8 mouse cellular contexts compared by ENCODE assay signal in genomic region chr11:98930127-98930601, GRCm38 (mm10). TPM values are rescaled to one million over a fixed set of nuclear protein-coding genes. Genes with fewer than 3 reads are reported as not detected.
DNase-seq lines count a peak whose midpoint lies in the region; ATAC-seq and TF ChIP-seq lines count a peak whose summit lies in the region.

No protein-coding gene starts in this region.

- H3K4me2 ChIP-seq in CH12.LX (ENCODE audit: insufficient read depth, low read depth, poor library complexity, severe bottlenecking) = no peak overlapping the region
- peak overlapping the region; percentile 79; the same call in 1 of the 2 replicates for H3K4me2 ChIP-seq in forebrain, embryonic 12.5 days
- H3K4me2 ChIP-seq in kidney, postnatal 0 days (ENCODE audit: low read length) = 0 out of 2 replicates have a peak overlapping the region, but pooled peaks have one; percentile 84
- peak overlapping the region; percentile 81 for H3K4me2 ChIP-seq in stomach, embryonic 15.5 days

- no peak overlapping the region for H3K4me3 ChIP-seq in CH12.LX (replicated peaks in 1 of 3; ENCODE audit: low read depth in 2 of 3, low read length in 2 of 3, poor library complexity in 1 of 3)
- H3K4me3 ChIP-seq in forebrain, embryonic 12.5 days (replicated peaks) = no peak overlapping the region
- no peak overlapping the region for H3K4me3 ChIP-seq in kidney, postnatal 0 days (replicated peaks; ENCODE audit: low read depth, low read length)
- H3K4me3 ChIP-seq in stomach, embryonic 15.5 days (replicated peaks) = no peak overlapping the region

- peaks cover 3% of the 10 kb centered on the region for H3K9me3 ChIP-seq in CH12.LX (replicated peaks; ENCODE audit: low read length)
- no peaks in the 10 kb centered on the region for H3K9me3 ChIP-seq in forebrain, embryonic 12.5 days
- no peaks in the 10 kb centered on the region for H3K9me3 ChIP-seq in kidney, postnatal 0 days (replicated peaks; ENCODE audit: low read length)
- H3K9me3 ChIP-seq in stomach, embryonic 15.5 days = no peaks in the 10 kb centered on the region

- H3K79me2 ChIP-seq in CH12.LX (replicated peaks; ENCODE audit: control insufficient read depth, extremely low read depth, insufficient read depth, poor library complexity, severe bottlenecking) = no peaks in the 10 kb centered on the region

- no peak for DNase-seq in cerebellum, postnatal 4 days (ENCODE audit: low spot score in 2 of 2)
- no peak for DNase-seq in CH12.LX (ENCODE audit: extremely low read depth)
- DNase-seq in kidney, postnatal 0 days (ENCODE audit: low spot score) = no peak
- no peak for DNase-seq in right cerebral cortex, postnatal 4 days
- no peak for DNase-seq in urinary bladder, adult 2 months (ENCODE audit: low spot score)

- peak; percentile 58; the same call in 1 of the 2 replicates for ATAC-seq in cerebellum, adult (ENCODE audit: insufficient number of reproducible peaks, low FRiP score, low TSS enrichment)
- no peak for ATAC-seq in forebrain, embryonic 12.5 days (ENCODE audit: low FRiP score)
- ATAC-seq in kidney, postnatal 0 days (replicated peaks; ENCODE audit: low FRiP score, low read depth) = no peak
- no peak for ATAC-seq in stomach, embryonic 15.5 days (ENCODE audit: insufficient read depth, low FRiP score, low read depth)

- TF ChIP-seq RAD21 in CH12.LX (IDR thresholded peaks at IDR 0.05; ENCODE audit: low read depth, low read length) = no peak

- H3K27ac ChIP-seq in CH12.LX (ENCODE audit: insufficient read depth, low read depth) = no peak overlapping the region
- H3K27ac ChIP-seq in forebrain, embryonic 12.5 days = peak overlapping the region; percentile 54; the same call in 1 of the 2 replicates
- peak overlapping the region; percentile 71 for H3K27ac ChIP-seq in kidney, postnatal 0 days
- H3K27ac ChIP-seq in stomach, embryonic 15.5 days = peak overlapping the region; percentile 88

- TF ChIP-seq EP300 in CH12.LX (IDR thresholded peaks at IDR 0.05; ENCODE audit: low read length) = no peak

- peaks cover 42 to 77% of the 10 kb centered on the region in 2 experiments for H3K4me1 ChIP-seq in CH12.LX (ENCODE audit: control insufficient read depth in 1 of 2, insufficient read depth in 2 of 2)
- peaks cover 83% of the 10 kb centered on the region for H3K4me1 ChIP-seq in forebrain, embryonic 12.5 days
- peaks cover 70% of the 10 kb centered on the region for H3K4me1 ChIP-seq in kidney, postnatal 0 days (replicated peaks; ENCODE audit: insufficient read depth, low read length)
- peaks cover 97% of the 10 kb centered on the region for H3K4me1 ChIP-seq in stomach, embryonic 15.5 days

- 59% methylated on average over 7 of the region's 7 CpGs for WGBS in forebrain, embryonic 12.5 days
- 41% methylated on average over 7 of the region's 7 CpGs for WGBS in kidney, postnatal 0 days
- 33% methylated on average over 7 of the region's 7 CpGs for WGBS in stomach, embryonic 15.5 days

- no peak for TF ChIP-seq CTCF in CH12.LX (conservative IDR thresholded peaks at IDR 0.05 in 1 of 2, IDR thresholded peaks at IDR 0.05 in 1 of 2; ENCODE audit: low read depth in 2 of 2, low read length in 2 of 2)
- no peak for TF ChIP-seq CTCF in kidney, postnatal 0 days (IDR thresholded peaks at IDR 0.05; ENCODE audit: low read depth)

- H3K9ac ChIP-seq in CH12.LX (ENCODE audit: insufficient read depth, low read depth) = no peak overlapping the region
- H3K9ac ChIP-seq in forebrain, embryonic 12.5 days = 0 out of 2 replicates have a peak overlapping the region, but pooled peaks have one; percentile 2
- H3K9ac ChIP-seq in kidney, postnatal 0 days (ENCODE audit: low read depth, low read length) = 0 out of 2 replicates have a peak overlapping the region, but pooled peaks have one; percentile 40
- no peak overlapping the region for H3K9ac ChIP-seq in stomach, embryonic 15.5 days

- H3K36me3 ChIP-seq in CH12.LX (replicated peaks in 1 of 2; ENCODE audit: control insufficient read depth in 1 of 2, insufficient read depth in 1 of 2, low read length in 1 of 2) = peaks cover 0 to 11% of the 10 kb centered on the region in 2 experiments
- H3K36me3 ChIP-seq in forebrain, embryonic 12.5 days (replicated peaks) = no peaks in the 10 kb centered on the region
- H3K36me3 ChIP-seq in kidney, postnatal 0 days (ENCODE audit: insufficient read depth, low read length) = no peaks in the 10 kb centered on the region
- H3K36me3 ChIP-seq in stomach, embryonic 15.5 days = no peaks in the 10 kb centered on the region

- in situ Hi-C loops in CH12.LX (cut with MboI; ENCODE audit: low pct_ligation_motif_present, low pct_unique_long_range_greater_than_20kb, low sequenced_read_pairs) = no loop called here

- dilution Hi-C loops in CH12.LX (cut with MboI; ENCODE audit: extremely low pct_ligation_motif_present, extremely low pct_unique_long_range_greater_than_20kb, low sequenced_read_pairs) = no loop called here

- no peaks in the 10 kb centered on the region for H3K27me3 ChIP-seq in CH12.LX (replicated peaks)
- H3K27me3 ChIP-seq in forebrain, embryonic 12.5 days = peaks cover 31% of the 10 kb centered on the region
- H3K27me3 ChIP-seq in kidney, postnatal 0 days (ENCODE audit: insufficient read depth, low read length) = no peaks in the 10 kb centered on the region
- no peaks in the 10 kb centered on the region for H3K27me3 ChIP-seq in stomach, embryonic 15.5 days (replicated peaks)

- TF ChIP-seq POLR2A in CH12.LX (IDR thresholded peaks at IDR 0.05; ENCODE audit: low read depth, low read length) = no peak

TF ChIP-seq in CH12.LX, 34 proteins besides CTCF, POLR2A, EP300 and RAD21:
- 0 out of 2 replicates have a peak, but pooled peaks have one; percentile 14 for TF ChIP-seq MAZ (IDR thresholded peaks at IDR 0.05; ENCODE audit: low read depth, low read length)
- TF ChIP-seq JUND (conservative IDR thresholded peaks at IDR 0.05; ENCODE audit: low read depth, low read length) = no peak

RNA-seq across cellular contexts. Expression of gene Rara, which starts 2.5 kb away (rescaled TPM):
- total RNA-seq in CH12.LX (2012; rRNA removed) (11.1 and 12.1 TPM in 2 replicates), CH12.LX (2014; rRNA removed) (2.7 and 4.5 TPM in 2 replicates)
- polyA plus RNA-seq in CH12.LX (2012; ENCODE audit: insufficient read length, low read depth) = 12.4 and 13.7 TPM in 2 replicates
- polyA plus RNA-seq in forebrain, embryonic 12.5 days (2016; fragmentation: Nextera tagmentation; extraction: Ambion mirVana) = 14.0 and 16.4 TPM in 2 replicates
- 25.7 and 26.3 TPM in 2 replicates for polyA plus RNA-seq in kidney, postnatal 0 days (2015; fragmentation: Nextera tagmentation; extraction: Ambion mirVana)
- polyA plus RNA-seq in stomach, embryonic 15.5 days (2015; fragmentation: Nextera tagmentation; extraction: Ambion mirVana) = 34.0 and 41.0 TPM in 2 replicates
- polyA plus RNA-seq in urinary bladder, adult 2 months (2012; rRNA removed) = 8.5 and 13.7 TPM in 2 replicates

RNA-seq across cellular contexts. Expression of gene Cdc6, which starts 22.6 kb away (rescaled TPM):
- total RNA-seq in CH12.LX (2012; rRNA removed) (47.4 and 78.9 TPM in 2 replicates), CH12.LX (2014; rRNA removed) (93.7 and 99.3 TPM in 2 replicates)
- 81.3 and 91.9 TPM in 2 replicates for polyA plus RNA-seq in CH12.LX (2012; ENCODE audit: insufficient read length, low read depth)
- 38.0 and 43.1 TPM in 2 replicates for polyA plus RNA-seq in forebrain, embryonic 12.5 days (2016; fragmentation: Nextera tagmentation; extraction: Ambion mirVana)
- 12.3 and 15.5 TPM in 2 replicates for polyA plus RNA-seq in kidney, postnatal 0 days (2015; fragmentation: Nextera tagmentation; extraction: Ambion mirVana)
- 28.8 and 30.3 TPM in 2 replicates for polyA plus RNA-seq in stomach, embryonic 15.5 days (2015; fragmentation: Nextera tagmentation; extraction: Ambion mirVana)
- 2.7 and 3.8 TPM in 2 replicates for polyA plus RNA-seq in urinary bladder, adult 2 months (2012; rRNA removed)

RNA-seq across cellular contexts. Expression of gene Gjd3, which starts 52.7 kb away (rescaled TPM):
- 0.47 and 0.50 TPM in 2 replicates for total RNA-seq in CH12.LX (2012; rRNA removed)
- total RNA-seq in CH12.LX (2014; rRNA removed) = not detected in 2 replicates
- polyA plus RNA-seq in CH12.LX (2012; ENCODE audit: insufficient read length, low read depth) = not detected in 2 replicates
- polyA plus RNA-seq in forebrain, embryonic 12.5 days (2016; fragmentation: Nextera tagmentation; extraction: Ambion mirVana) = 0.24 and 0.47 TPM in 2 replicates
- 1.1 and 1.6 TPM in 2 replicates for polyA plus RNA-seq in kidney, postnatal 0 days (2015; fragmentation: Nextera tagmentation; extraction: Ambion mirVana)
- 0.42 and 0.43 TPM in 2 replicates for polyA plus RNA-seq in stomach, embryonic 15.5 days (2015; fragmentation: Nextera tagmentation; extraction: Ambion mirVana)
- polyA plus RNA-seq in urinary bladder, adult 2 months (2012; rRNA removed) = 0.55 and 0.87 TPM in 2 replicates

Comparison
In these comparisons a context has a peak if more than half of its experiments do, and no peak if none do; other contexts are left out.
1. H3K9ac ChIP-seq: peak in forebrain, embryonic 12.5 days (single experiment) and kidney, postnatal 0 days (single experiment); none in CH12.LX (single experiment) and stomach, embryonic 15.5 days (single experiment).